Mouse (Mus musculus) Patski (cell line): ENCODE results near the gene C2cd4b. TPM values are rescaled to one million over a fixed set of nuclear protein-coding genes. Genes with fewer than 3 reads are reported as not detected.
"Not testable (repeated sequence)": the region's sequence is repeated elsewhere in the genome, so short reads cannot be mapped to it uniquely, and the experiment has no call there.

ENCODE experiments used
- ATAC-seq: fragments of 100-300 bp; one replicate; pipeline ENCODE4 v1.8.0; 2021
- CTCF ChIA-PET: fragments of 350-600 bp; sonication (Branson Sonifier 250); formaldehyde crosslinking; loops from one replicate; lab custom pipeline; 2022; ENCODE audit warnings: inconsistent platforms; lab: Charles Lee
- POLR2A ChIA-PET: fragments of 350-600 bp; sonication (Branson Sonifier 250); formaldehyde crosslinking; loops from one replicate; lab custom pipeline; 2022; ENCODE audit warnings: antibody characterized with exemption, inconsistent platforms; lab: Charles Lee
- DNase-seq: peaks from one replicate; pipeline ENCODE4 v3.0.0-alpha.2; 2011; ENCODE audit warnings: low read depth, low spot score
- H3K27me3 ChIP-seq: fragments of 371-371 bp; one replicate; pipeline ENCODE4 v1.5.1; 2021
- CTCF ChIP-seq: fragments of 100-300 bp; IDR thresholded peaks from one replicate; pipeline ENCODE4 v1.5.1; 2021
- in situ Hi-C: fragments of 300-500 bp; cut with MboI; formaldehyde crosslinking; loops from 3 replicates; pipeline ENCODE4 v1.11.1; 2018; ENCODE audit warnings: low pct_unique_long_range_greater_than_20kb, mixed read lengths
- polyA plus RNA-seq: library from polyadenylated mRNA; unstranded; gene quantifications from one replicate; pipeline ENCODE4 v1.2.3, GENCODE M21; 2021

C2cd4b gene
- polyA plus RNA-seq, 1 experiment from 2014 or later = 0.09 TPM

- TF ChIP-seq CTCF = no peak
- ATAC-seq (no peak), DNase-seq (no peak)
- in situ Hi-C loops = no loop called here
- ChIA-PET POLR2A (no interaction called here), CTCF (interaction anchor here (0.9 to 1.3 kb wide), 3 partner anchors 9 to 18 kb away, joined by 3 read pairs; partner anchors contain the start of gene C2cd4b)
- peaks cover 68% of the 10 kb centered on the region for H3K27me3 ChIP-seq
These were observed 18.0 kb upstream of the C2cd4b start for GRCm38 (mm10) chr9:67741256-67741655.

- in situ Hi-C loops = no loop called here
- DNase-seq (no peak), ATAC-seq (no peak)
- POLR2A ChIA-PET = no interaction called here
- H3K27me3 ChIP-seq = peaks cover 35% of the 10 kb centered on the region
- CTCF ChIA-PET = no interaction called here
- TF ChIP-seq CTCF = no peak
These were observed 5.6 kb upstream of the C2cd4b start for GRCm38 (mm10) chr9:67753411-67754182.

- H3K27me3 ChIP-seq = peaks cover 37% of the 10 kb centered on the region
- ChIA-PET CTCF (no interaction called here), POLR2A (no interaction called here)
- TF ChIP-seq CTCF = no peak
- no peak for DNase-seq
- in situ Hi-C loops = loop anchor here (5.0 kb wide), 1 partner anchor 43 kb away; no protein-coding TSS in a partner anchor
- no peak for ATAC-seq
These were observed 4.5 kb upstream of the C2cd4b start for GRCm38 (mm10) chr9:67754713-67755112.

GRCm38 (mm10) chr9:67758686-67759085 is 551 bp upstream of the C2cd4b start:
- DNase-seq (no peak), ATAC-seq (no peak)
- CTCF ChIA-PET = interaction anchor here (0.7 to 1.5 kb wide), 7 partner anchors 8 to 43 kb away, joined by 3 to 4 read pairs (median 3); no protein-coding TSS in a partner anchor
- peak; percentile 73 for TF ChIP-seq CTCF
- POLR2A ChIA-PET = interaction anchor here (0.8 kb wide), 1 partner anchor 44 kb away, joined by 3 read pairs; no protein-coding TSS in a partner anchor
- H3K27me3 ChIP-seq = peaks cover 52% of the 10 kb centered on the region
- in situ Hi-C loops = loop anchor here (5.0 kb wide), 1 partner anchor 39 kb away; no protein-coding TSS in a partner anchor

GRCm38 (mm10) chr9:67759956-67760764 is 923 bp downstream of the C2cd4b start:
- peaks cover 58% of the 10 kb centered on the region for H3K27me3 ChIP-seq
- ATAC-seq, DNase-seq, CTCF ChIA-PET, POLR2A ChIA-PET: not testable (repeated sequence)
- in situ Hi-C loops = loop anchor here (5.0 kb wide), 1 partner anchor 37 kb away; no protein-coding TSS in a partner anchor

GRCm38 (mm10) chr9:67760991-67761390 is 1.8 kb downstream of the C2cd4b start:
- TF ChIP-seq CTCF = no peak
- no peak for DNase-seq
- ATAC-seq = no peak
- ChIA-PET CTCF (no interaction called here), POLR2A (no interaction called here)
- in situ Hi-C loops = no loop called here
- peaks cover 53% of the 10 kb centered on the region for H3K27me3 ChIP-seq

GRCm38 (mm10) chr9:67763326-67763725 is 4.1 kb downstream of the C2cd4b start:
- no peak for ATAC-seq
- no peak for TF ChIP-seq CTCF
- in situ Hi-C loops = no loop called here
- ChIA-PET POLR2A (no interaction called here), CTCF (interaction anchor here (1.0 to 1.8 kb wide), 3 partner anchors 17 to 96 kb away, joined by 3 to 6 read pairs (median 3); no protein-coding TSS in a partner anchor)
- DNase-seq = no peak
- peaks cover 70% of the 10 kb centered on the region for H3K27me3 ChIP-seq

GRCm38 (mm10) chr9:67766405-67766804 is 7.2 kb downstream of the C2cd4b start:
- in situ Hi-C loops = no loop called here
- POLR2A ChIA-PET = no interaction called here
- peaks cover 71% of the 10 kb centered on the region for H3K27me3 ChIP-seq
- ATAC-seq (no peak), DNase-seq (no peak)
- TF ChIP-seq CTCF = no peak
- CTCF ChIA-PET = interaction anchor here (1.5 kb wide), 1 partner anchor 22 kb away, joined by 3 read pairs; no protein-coding TSS in a partner anchor

GRCm38 (mm10) chr9:67766948-67767347 is 7.7 kb downstream of the C2cd4b start:
- CTCF ChIA-PET = interaction anchor here (1.5 kb wide), 1 partner anchor 22 kb away, joined by 3 read pairs; no protein-coding TSS in a partner anchor
- POLR2A ChIA-PET = no interaction called here

GRCm38 (mm10) chr9:67768843-67769242 is 9.6 kb downstream of the C2cd4b start:
- ATAC-seq = no peak
- in situ Hi-C loops = no loop called here
- H3K27me3 ChIP-seq = peaks cover 62% of the 10 kb centered on the region
- DNase-seq = no peak
- ChIA-PET CTCF (no interaction called here), POLR2A (no interaction called here)
- TF ChIP-seq CTCF = no peak

More at GRCm38 (mm10) chr9:67766948-67767347, 7.7 kb downstream of the C2cd4b start:
- no peak for DNase-seq
- TF ChIP-seq CTCF = no peak
- no peak for ATAC-seq
- in situ Hi-C loops = no loop called here
- peaks cover 73% of the 10 kb centered on the region for H3K27me3 ChIP-seq
